Mouse (Mus musculus): ENCODE results near the gene Fbxw5.

Gene Fbxw5

GRCm38 (mm10) chr2:25479551-25480311, 20.8 kb upstream of the Fbxw5 start:
- no peak for DNase-seq

- no peak for DNase-seq
Observed at GRCm38 (mm10) chr2:25480541-25480940, 20.0 kb upstream of the Fbxw5 start.

- peak; percentile 58 for DNase-seq
Observed at GRCm38 (mm10) chr2:25482969-25483368, 17.6 kb upstream of the Fbxw5 start.

- DNase-seq, result no peak
Observed at GRCm38 (mm10) chr2:25484901-25485647, 15.5 kb upstream of the Fbxw5 start.

- no peak for DNase-seq
Observed at GRCm38 (mm10) chr2:25487965-25488670, 12.4 kb upstream of the Fbxw5 start.

GRCm38 (mm10) chr2:25488671-25489068, 11.9 kb upstream of the Fbxw5 start:
- no peak for DNase-seq

GRCm38 (mm10) chr2:25492988-25493387, 7.6 kb upstream of the Fbxw5 start:
- DNase-seq, result no peak

- DNase-seq, result no peak
Observed at GRCm38 (mm10) chr2:25493476-25493961, 7.0 kb upstream of the Fbxw5 start, which contains the start of gene Lcn12. Lcn12 (minus strand) TSS chr2:25493911.

GRCm38 (mm10) chr2:25496462-25496861, 4.1 kb upstream of the Fbxw5 start:
- DNase-seq, result peak; percentile 40

GRCm38 (mm10) chr2:25497846-25498575, 2.5 kb upstream of the Fbxw5 start:
- DNase-seq, result peak; percentile 3

- no peak for DNase-seq
Observed at GRCm38 (mm10) chr2:25498622-25499478, 1.7 kb upstream of the Fbxw5 start.

GRCm38 (mm10) chr2:25500071-25500575, 427 bp upstream of the Fbxw5 start:
- peak; percentile 4 for DNase-seq

- DNase-seq, result peak; percentile 20
Observed at GRCm38 (mm10) chr2:25501593-25502486, 1.3 kb downstream of the Fbxw5 start, which contains the start of gene C8g. C8g (minus strand) TSS chr2:25501719.

- DNase-seq, result no peak
Observed at GRCm38 (mm10) chr2:25502726-25503125, 2.2 kb downstream of the Fbxw5 start.

- no peak for DNase-seq
Observed at GRCm38 (mm10) chr2:25504538-25504937, 4.0 kb downstream of the Fbxw5 start.

GRCm38 (mm10) chr2:25505000-25505399, 4.5 kb downstream of the Fbxw5 start:
- no peak for DNase-seq

GRCm38 (mm10) chr2:25505860-25506259, 5.3 kb downstream of the Fbxw5 start:
- no peak for DNase-seq

GRCm38 (mm10) chr2:25506964-25507363, 6.4 kb downstream of the Fbxw5 start:
- DNase-seq, result peak; percentile 41

GRCm38 (mm10) chr2:25509912-25510311, 9.4 kb downstream of the Fbxw5 start:
- DNase-seq, result peak; percentile 27
